Mouse (Mus musculus) myocyte (in vitro differentiated cells): ENCODE measurements at regions not wholly inside any gene's neighbourhood (a gene's known extent, or its start where the extent isn't known, plus 50 kb on each side); places are given as distances from the start of the nearest gene placed in this dataset.

ENCODE experiments used
- MAX ChIP-seq: IDR thresholded peaks from one replicate; pipeline ENCODE4 v1.6.1; 2011; ENCODE audit warnings: low read depth, mild to moderate bottlenecking, control low read depth
- MYOD1 ChIP-seq, 3 experiments: IDR thresholded peaks; one replicate each; pipeline ENCODE4 v1.6.1; 2011; ENCODE audit warnings: control low read depth in 2 of 3, low read depth in 2 of 3, mild to moderate bottlenecking in 2 of 3, moderate library complexity in 1 of 3; ENCODE audit not compliant: insufficient read length in 2 of 3, control insufficient read depth in 1 of 3
- POLR2A ChIP-seq: IDR thresholded peaks from one replicate; pipeline ENCODE4 v1.6.1; 2011; ENCODE audit warnings: low read depth, mild to moderate bottlenecking, control low read depth, moderate library complexity; ENCODE audit not compliant: insufficient read length
- POLR2AphosphoS2 ChIP-seq: IDR thresholded peaks from one replicate; pipeline ENCODE4 v1.6.1; 2011; ENCODE audit warnings: low read depth, control low read depth; ENCODE audit not compliant: insufficient read length
- REST ChIP-seq: IDR thresholded peaks from one replicate; pipeline ENCODE4 v1.6.1; 2011; ENCODE audit warnings: mild to moderate bottlenecking, control low read depth, moderate library complexity; ENCODE audit not compliant: insufficient read depth, insufficient read length
- SRF ChIP-seq: IDR thresholded peaks from one replicate; pipeline ENCODE4 v1.6.1; 2011; ENCODE audit warnings: low read depth; ENCODE audit not compliant: control insufficient read depth, insufficient read length
- TCF12 ChIP-seq: IDR thresholded peaks from one replicate; pipeline ENCODE4 v1.6.1; 2011; ENCODE audit warnings: mild to moderate bottlenecking, control low read depth; ENCODE audit not compliant: poor library complexity, insufficient read depth, severe bottlenecking
- TCF3 ChIP-seq: IDR thresholded peaks from one replicate; pipeline ENCODE4 v1.6.1; 2011; ENCODE audit warnings: low read depth, control low read depth; ENCODE audit not compliant: insufficient read length
- USF1 ChIP-seq: IDR thresholded peaks from one replicate; pipeline ENCODE4 v1.6.1; 2011; ENCODE audit warnings: low read depth, mild to moderate bottlenecking, control low read depth, moderate library complexity

GRCm38 (mm10) chr10:61007403-61007802 lies 81.7 kb upstream of the Pcbd1 start:
- TF ChIP-seq SRF = no peak
- no peak for TF ChIP-seq MAX
- no peak for TF ChIP-seq POLR2A
- no peak for TF ChIP-seq REST
- TF ChIP-seq TCF12 = no peak
- no peak for TF ChIP-seq MYOD1 (IDR thresholded peaks at IDR 0.05; ENCODE audit: control insufficient read depth in 1 of 3, insufficient read length in 2 of 3, low read depth in 2 of 3)
- no peak for TF ChIP-seq POLR2AphosphoS2
- no peak for TF ChIP-seq TCF3
- TF ChIP-seq USF1 = no peak
